Mouse (Mus musculus) spleen, adult 2 months (tissue): ENCODE measurements around the gene Fam43a. TPM values are rescaled to one million over a fixed set of nuclear protein-coding genes. Genes with fewer than 3 reads are reported as not detected.

Source experiments
- DNase-seq, 2 experiments: peaks; one replicate each; pipeline versions ENCODE4 v3.0.0 to v3.0.0-alpha.2; 2012 to 2021; ENCODE audit warnings: low spot score in 2 of 2, low read depth in 1 of 2
- H3K27ac ChIP-seq: fragments of 200-500 bp; 2 replicates; pipeline ENCODE4 v1.5.1; 2012; ENCODE audit warnings: low read length, inconsistent platforms; ENCODE audit not compliant: insufficient read depth
- H3K27me3 ChIP-seq: fragments of 200-500 bp; 2 replicates; pipeline ENCODE4 v1.6.1; 2012; ENCODE audit warnings: mild to moderate bottlenecking, moderate library complexity, low read length, inconsistent platforms; ENCODE audit not compliant: control insufficient read depth, insufficient read depth
- H3K36me3 ChIP-seq: fragments of 200-500 bp; 2 replicates; pipeline ENCODE4 v1.6.1; 2012; ENCODE audit warnings: mild to moderate bottlenecking, low read length, inconsistent platforms; ENCODE audit not compliant: control insufficient read depth, insufficient read depth
- H3K4me1 ChIP-seq: fragments of 200-500 bp; 2 replicates; pipeline ENCODE4 v1.6.1; 2011; ENCODE audit warnings: inconsistent platforms; ENCODE audit not compliant: control insufficient read depth, insufficient read depth, insufficient read length
- H3K4me3 ChIP-seq: fragments of 200-500 bp; 2 replicates; pipeline ENCODE4 v1.5.1; 2011; ENCODE audit warnings: mild to moderate bottlenecking, inconsistent platforms; ENCODE audit not compliant: insufficient read depth, insufficient read length; ENCODE audit errors: extremely low read depth
- CTCF ChIP-seq: fragments of 200-500 bp; IDR thresholded peaks from 2 replicates; pipeline ENCODE4 v1.5.1; 2011; ENCODE audit warnings: mild to moderate bottlenecking, inconsistent platforms; ENCODE audit not compliant: insufficient read depth, insufficient read length, insufficient replicate concordance; ENCODE audit errors: extremely low read depth
- POLR2A ChIP-seq: fragments of 200-500 bp; IDR thresholded peaks from 2 replicates; pipeline ENCODE4 v1.6.1; 2011; ENCODE audit warnings: low read depth, low read length, inconsistent platforms
- WGBS: fragments of 180-500 bp; shearing (Covaris S2); methylation state at CpG from one replicate; pipeline ENCODE4 v1.1.7; 2018; 5-methylcytosine and 5-hydroxymethylcytosine counted together
- polyA plus RNA-seq: library from polyadenylated mRNA; depleted of rRNA; stranded (reverse); fragments of >200 nt; gene quantifications from 2 replicates; pipeline ENCODE4 v1.2.3, GENCODE M21; 2012

The Fam43a gene
- polyA plus RNA-seq, 1 experiment = 56.3 TPM

DNA sequence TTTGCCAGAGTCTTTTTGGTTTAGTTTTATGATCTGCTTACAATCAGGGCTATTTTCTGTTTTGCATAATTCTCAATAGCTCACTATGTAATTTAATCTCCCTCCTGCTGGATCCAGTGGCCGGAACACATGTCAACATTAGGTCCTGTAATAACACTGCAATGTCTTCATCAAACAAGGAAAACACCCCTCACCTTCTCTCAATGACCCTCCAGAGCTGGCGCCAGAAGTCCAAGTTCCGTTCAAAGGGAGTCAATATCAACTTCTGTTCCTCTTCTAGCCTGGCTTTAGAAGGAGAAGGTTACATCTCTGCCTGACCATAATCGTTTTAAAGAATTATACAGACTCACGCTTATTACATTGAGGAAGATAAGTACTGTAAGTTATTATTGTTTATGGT lies 18.8 kb upstream of the Fam43a start:
- Histone ChIP-seq H3K27me3 (no peaks in the 10 kb centered on the region), H3K27ac (no peak overlapping the region), H3K4me1 (no peaks in the 10 kb centered on the region), H3K4me3 (no peak overlapping the region), H3K36me3 (peaks cover 61% of the 10 kb centered on the region)
- TF ChIP-seq CTCF (no peak), POLR2A (no peak)
- WGBS = 98% methylated on average over 5 of the region's 5 CpGs
- DNase-seq = no peak

DNA sequence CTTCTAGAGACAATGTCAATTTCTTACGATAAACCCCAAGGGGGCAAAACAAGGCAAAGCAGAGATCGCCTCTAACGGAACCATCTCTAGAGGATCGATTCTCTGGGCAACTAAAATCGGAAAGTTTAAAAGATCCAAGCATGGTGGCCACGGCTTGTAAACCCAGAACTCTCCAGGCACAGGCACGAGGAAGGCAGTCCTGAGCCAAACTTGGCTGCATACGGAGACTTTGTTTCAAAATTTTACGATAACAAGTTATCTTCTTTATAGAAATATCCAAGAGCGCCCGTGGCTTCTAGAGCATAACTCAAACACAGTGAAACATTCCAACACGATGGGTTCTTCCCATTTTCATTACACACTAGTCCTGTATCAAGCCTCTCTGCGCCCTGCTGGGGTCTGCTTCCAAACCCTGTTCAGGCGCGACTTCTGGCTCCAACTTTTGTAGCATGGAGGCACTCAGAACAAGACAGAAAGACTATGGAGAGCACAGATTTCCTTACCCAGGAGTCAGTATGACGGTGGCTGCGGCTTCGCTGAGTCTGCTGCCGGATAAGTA lies 12.5 kb upstream of the Fam43a start:
- WGBS = 1% methylated on average over 19 of the region's 19 CpGs
- Histone ChIP-seq H3K27me3 (no peaks in the 10 kb centered on the region), H3K4me3 (peak overlapping the region; percentile 97), H3K4me1 (peaks cover 3% of the 10 kb centered on the region; the same call in 1 of the 2 replicates), H3K27ac (peak overlapping the region; percentile 75), H3K36me3 (peaks cover 24% of the 10 kb centered on the region)
- TF ChIP-seq CTCF (no peak), POLR2A (no peak)
- DNase-seq = no peak

DNA sequence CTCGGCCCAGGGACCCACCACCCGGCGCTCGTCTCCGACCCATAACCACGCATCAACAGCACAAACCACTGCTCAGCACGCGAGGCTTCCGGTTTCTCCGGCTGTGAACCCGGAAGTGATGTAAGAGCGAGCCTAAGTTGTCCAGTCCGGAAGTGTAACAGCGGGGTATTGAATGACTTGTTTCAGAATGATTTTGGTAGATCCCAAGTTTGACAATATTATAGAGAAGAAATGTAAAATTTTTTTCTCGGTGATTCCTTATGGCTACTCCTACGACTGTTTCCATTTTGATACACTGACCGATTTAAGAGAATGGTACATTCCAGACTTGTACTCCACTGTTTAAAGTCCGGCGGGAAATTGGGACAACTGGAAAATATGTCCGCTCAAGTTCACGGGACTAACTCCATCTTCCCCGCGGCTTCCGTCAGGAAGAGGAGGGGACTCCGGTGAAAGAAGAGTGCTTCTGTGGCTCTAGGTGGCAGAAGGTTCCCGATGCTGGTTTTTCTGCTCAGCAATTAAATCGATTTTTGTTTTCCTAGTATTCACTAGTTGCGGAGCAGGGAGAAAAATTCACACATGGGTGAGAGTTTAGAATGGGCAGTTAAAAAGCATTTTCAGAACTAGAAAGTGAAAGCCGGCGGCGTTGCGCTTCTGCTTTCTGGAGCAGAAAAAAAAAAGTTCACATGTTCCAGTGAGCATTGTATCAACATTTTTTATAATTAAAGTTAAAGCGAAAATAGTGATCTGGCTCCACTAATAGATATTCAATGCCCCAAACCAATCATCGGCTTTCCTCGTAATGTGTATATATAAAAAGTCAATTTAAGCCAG lies 11.8 kb upstream of the Fam43a start, which contains the start of gene Lsg1:
TSS of gene Lsg1 (minus strand) at position 99 of the 834 bp plus-strand sequence.
- Histone ChIP-seq H3K4me3 (peak within 1 kb of the TSS; percentile 97), H3K4me1 (peaks cover 3% of the 10 kb centered on the region; the same call in 1 of the 2 replicates), H3K36me3 (peaks cover 18% of the 10 kb centered on the region), H3K27ac (peak within 1 kb of the TSS; percentile 75), H3K27me3 (no peaks in the 10 kb centered on the region)
- peak; percentile 75 to 95 for DNase-seq
- 3% methylated on average over 35 of the region's 35 CpGs for WGBS
- TF ChIP-seq POLR2A = peak; percentile 58
- TF ChIP-seq CTCF = no peak

DNA sequence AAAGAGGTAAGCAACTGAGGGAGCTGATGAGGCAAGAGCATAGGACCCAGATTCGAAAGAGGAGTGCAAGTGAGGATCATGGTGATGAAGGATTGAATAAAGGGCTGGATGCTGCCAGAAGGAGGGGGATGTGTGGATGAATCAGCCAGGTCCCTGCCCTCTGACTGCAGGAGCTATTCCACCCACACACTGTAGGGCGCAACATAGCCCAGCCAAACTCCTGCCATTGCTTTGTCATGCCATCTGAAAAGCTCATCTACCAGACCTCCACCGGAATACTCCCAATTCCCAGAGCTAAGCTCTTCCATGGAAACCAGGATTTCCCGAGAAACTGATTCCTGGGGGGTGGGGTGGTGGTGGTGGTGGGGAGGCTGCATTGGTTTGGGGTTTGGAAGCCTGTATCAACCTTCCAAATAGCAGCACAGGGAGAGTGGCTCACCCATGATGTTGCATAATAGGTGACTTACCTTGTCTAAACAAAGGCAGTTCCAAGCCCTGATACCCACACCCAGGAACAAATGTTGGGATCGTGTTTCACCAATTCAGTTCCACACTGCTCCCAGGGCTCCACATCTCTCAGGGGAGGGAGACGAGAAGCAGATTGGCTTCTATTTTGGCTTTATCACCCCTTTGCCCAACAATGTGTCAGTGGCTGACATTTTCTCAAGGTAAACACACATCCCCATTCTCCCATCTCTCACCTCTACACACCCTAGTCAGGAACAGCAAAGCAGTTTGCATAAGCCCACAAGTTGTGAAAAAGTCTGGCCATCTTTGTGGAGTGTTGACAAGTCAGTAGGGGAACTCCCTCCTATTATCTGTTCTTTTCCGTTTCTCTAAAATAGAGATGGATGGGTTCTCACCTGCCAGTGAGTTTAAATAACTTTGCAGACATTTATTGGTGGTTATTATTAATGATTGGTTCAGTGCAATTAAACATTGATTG lies 9.0 kb upstream of the Fam43a start:
- Histone ChIP-seq H3K27ac (no peak overlapping the region), H3K4me1 (peaks cover 3% of the 10 kb centered on the region; the same call in 1 of the 2 replicates), H3K4me3 (no peak overlapping the region), H3K27me3 (no peaks in the 10 kb centered on the region), H3K36me3 (peaks cover 2% of the 10 kb centered on the region; the same call in 1 of the 2 replicates)
- 66% methylated on average over 7 of the region's 7 CpGs for WGBS
- DNase-seq = no peak
- TF ChIP-seq CTCF (no peak), POLR2A (no peak)

DNA sequence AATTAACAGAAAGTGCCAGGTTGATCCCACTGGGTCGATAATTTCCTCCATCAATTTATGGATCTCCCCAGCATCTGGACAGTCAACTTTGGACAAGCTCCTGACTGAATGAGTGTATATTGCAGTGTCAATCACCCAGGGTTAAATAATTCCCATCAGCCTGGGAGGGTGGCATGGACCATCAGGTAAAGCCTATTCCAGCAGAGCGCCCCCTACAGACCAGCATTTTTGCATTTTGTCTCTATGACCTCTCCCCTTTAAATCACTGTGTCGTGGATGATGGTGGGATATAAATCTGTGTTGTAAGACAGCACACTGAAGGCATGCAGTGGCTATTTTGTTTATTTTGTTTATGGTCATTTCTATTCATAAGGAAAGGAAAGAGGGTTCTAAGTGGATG lies 7.5 kb upstream of the Fam43a start:
- DNase-seq = no peak
- 54% methylated on average over 3 of the region's 3 CpGs for whole genome bisulfite sequencing
- Histone ChIP-seq H3K4me1 (no peaks in the 10 kb centered on the region), H3K27ac (no peak overlapping the region), H3K4me3 (no peak overlapping the region), H3K27me3 (no peaks in the 10 kb centered on the region), H3K36me3 (no peaks in the 10 kb centered on the region)
- no peak for TF ChIP-seq CTCF
- no peak for TF ChIP-seq POLR2A

DNA sequence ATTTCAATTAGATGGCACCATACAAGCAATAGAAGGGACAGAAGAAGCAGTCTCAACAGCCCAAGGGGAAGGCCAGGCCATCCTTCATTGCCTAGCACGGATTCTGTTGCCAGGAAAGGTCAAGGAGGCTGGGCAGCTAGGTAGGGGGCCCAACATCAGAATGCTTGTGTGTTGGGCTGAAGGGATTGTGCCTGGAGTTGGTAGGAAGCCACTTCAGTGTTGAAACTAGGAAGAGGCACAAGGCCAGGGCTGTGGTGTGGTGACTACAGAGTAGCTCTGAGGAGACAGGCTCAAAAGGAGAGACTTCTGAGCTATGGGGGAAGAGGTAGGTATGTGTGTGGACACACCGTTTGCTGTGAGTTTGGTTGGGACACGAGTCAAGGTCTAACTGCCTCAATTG lies 4.2 kb upstream of the Fam43a start:
- 75% methylated on average over 3 of the region's 3 CpGs for WGBS
- no peak for DNase-seq
- Histone ChIP-seq H3K4me1 (no peaks in the 10 kb centered on the region; the same call in 1 of the 2 replicates), H3K4me3 (no peak overlapping the region), H3K27ac (no peak overlapping the region), H3K27me3 (no peaks in the 10 kb centered on the region), H3K36me3 (no peaks in the 10 kb centered on the region)
- TF ChIP-seq POLR2A = no peak
- TF ChIP-seq CTCF = no peak
